Mouse (Mus musculus) cortical plate, adult 2 months (tissue): Measurements from ENCODE around the gene Meaf6.

Experiments
- CTCF ChIP-seq: fragments of 200-500 bp; IDR thresholded peaks from 2 replicates; pipeline ENCODE4 v1.5.1; 2011; ENCODE audit warnings: mild to moderate bottlenecking, control low read depth, low read length; ENCODE audit not compliant: insufficient read depth; ENCODE audit errors: extremely low read depth
- POLR2A ChIP-seq: fragments of 200-500 bp; IDR thresholded peaks from 2 replicates; pipeline ENCODE4 v1.6.1; 2011; ENCODE audit warnings: mild to moderate bottlenecking, low read length, control low read depth; ENCODE audit not compliant: insufficient read depth; ENCODE audit errors: extremely low read depth

GRCm38 (mm10) chr4:125093031-125093430 lies 8.1 kb downstream of the Meaf6 start:
- TF ChIP-seq POLR2A (no peak), CTCF (no peak)
